Mouse (Mus musculus): ENCODE measurements around the gene Sdccag8.

GRCm38 (mm10) chr1:176930574-176930973 is 116.1 kb downstream of the Sdccag8 start:
- TF ChIP-seq CTCF (IDR thresholded peaks at IDR 0.05; ENCODE audit: low read depth) (no peak), EP300 (optimal IDR thresholded peaks at IDR 0.05) (no peak)

All from stomach, postnatal 0 days (tissue).